Comparison of ENCODE assay signal across 29 mouse cellular contexts in genomic region chr5:141823823-141824330, GRCm38 (mm10).
DNase-seq lines count a peak whose midpoint lies in the region; ATAC-seq and TF ChIP-seq lines count a peak whose summit lies in the region.
"Had no signal": no experiment of that assay in that cellular context is flagged by ENCODE, and none has a peak within 500 bp of the region (broad histone marks: within the 10 kb centered on the region; RNA-seq: fewer than 3 reads in every experiment).

No protein-coding gene starts in this region.

- ATAC-seq in limb, embryonic 14.5 days (ENCODE audit: low FRiP score, low read depth), result no peak
- no peak for ATAC-seq in embryonic facial prominence, embryonic 14.5 days (ENCODE audit: low read depth)
- no peak for ATAC-seq in hindbrain, embryonic 13.5 days (ENCODE audit: low FRiP score)
- ATAC-seq: forebrain, embryonic 15.5 days; Patski had no signal

- TF ChIP-seq POLR2A in limb, embryonic 14.5 days (IDR thresholded peaks at IDR 0.05; ENCODE audit: borderline replicate concordance, extremely low read depth, insufficient read depth, insufficient read length), result no peak

- peak; percentile 46 for DNase-seq in limb, embryonic 14.5 days (ENCODE audit: low spot score)
- no peak for DNase-seq in limb, embryonic 10.5 days (ENCODE audit: low spot score)
- peak; percentile 31 for DNase-seq in embryo, embryonic 10.5 days (ENCODE audit: low spot score)
- peak; percentile 9 for DNase-seq in embryo, embryonic 11.5 days (ENCODE audit: low read depth, low spot score)
- peak; percentile 55 for DNase-seq in embryonic facial prominence, embryonic 14.5 days (ENCODE audit: low spot score)
- DNase-seq in right cerebral cortex, postnatal 4 days, result no peak
- no peak for DNase-seq in right cerebral cortex, postnatal 25 days
- DNase-seq: adrenal gland, postnatal 10 days; adrenal gland, postnatal 36 days; B cell, adult 2 months; cerebellum, adult 18-20 months; cerebellum, adult 9-10 months; cerebellum, postnatal 14 days; gastrocnemius, postnatal 10 days; gastrocnemius, postnatal 36 days; heart, adult 2 months; heart, postnatal 14 days; heart, postnatal 4 days had no signal

- H3K4me1 ChIP-seq in limb, embryonic 14.5 days (ENCODE audit: control insufficient read depth, insufficient read depth, low read length), result no peaks in the 10 kb centered on the region
- peaks cover 20% of the 10 kb centered on the region for H3K4me1 ChIP-seq in limb, embryonic 10.5 days
- no peaks in the 10 kb centered on the region for H3K4me1 ChIP-seq in embryonic facial prominence, embryonic 14.5 days (ENCODE audit: control insufficient read depth, insufficient read depth, low read length)
- H3K4me1 ChIP-seq in hindbrain, embryonic 13.5 days (replicated peaks), result no peaks in the 10 kb centered on the region; the same call in 1 of the 2 replicates
- H3K4me1 ChIP-seq: embryonic facial prominence, embryonic 12.5 days; forebrain, embryonic 15.5 days; heart, embryonic 13.5 days; hindbrain, embryonic 15.5 days had no signal

- WGBS in limb, embryonic 14.5 days, result 59% methylated on average over 10 of the region's 10 CpGs
- 69% methylated on average over 10 of the region's 10 CpGs for WGBS in limb, embryonic 10.5 days
- 56% methylated on average over 10 of the region's 10 CpGs for WGBS in embryonic facial prominence, embryonic 14.5 days
- WGBS in hindbrain, embryonic 13.5 days, result 75% methylated on average over 10 of the region's 10 CpGs

- no peaks in the 10 kb centered on the region for H3K27me3 ChIP-seq in limb, embryonic 14.5 days (ENCODE audit: control insufficient read depth, insufficient read depth, low read length)
- no peaks in the 10 kb centered on the region for H3K27me3 ChIP-seq in limb, embryonic 10.5 days (ENCODE audit: low read depth, poor library complexity, severe bottlenecking)
- no peaks in the 10 kb centered on the region for H3K27me3 ChIP-seq in embryonic facial prominence, embryonic 14.5 days (replicated peaks; ENCODE audit: control insufficient read depth, insufficient read depth, low read length)
- H3K27me3 ChIP-seq in hindbrain, embryonic 13.5 days, result no peaks in the 10 kb centered on the region
- H3K27me3 ChIP-seq: CH12.LX; embryonic facial prominence, embryonic 12.5 days; forebrain, embryonic 12.5 days; forebrain, embryonic 15.5 days; heart, embryonic 13.5 days; hindbrain, embryonic 15.5 days; Patski had no signal

- no peak overlapping the region for H3K4me2 ChIP-seq in limb, embryonic 14.5 days (replicated peaks; ENCODE audit: low read depth, low read length, severe bottlenecking)
- no peak overlapping the region for H3K4me2 ChIP-seq in embryonic facial prominence, embryonic 14.5 days (ENCODE audit: low read depth, low read length)
- H3K4me2 ChIP-seq in hindbrain, embryonic 13.5 days, result no peak overlapping the region
- H3K4me2 ChIP-seq: embryonic facial prominence, embryonic 12.5 days; forebrain, embryonic 12.5 days; forebrain, embryonic 15.5 days; heart, embryonic 13.5 days; hindbrain, embryonic 15.5 days had no signal

- H3K36me3 ChIP-seq in limb, embryonic 14.5 days (ENCODE audit: control insufficient read depth, insufficient read depth, low read length), result no peaks in the 10 kb centered on the region
- H3K36me3 ChIP-seq in limb, embryonic 10.5 days, result no peaks in the 10 kb centered on the region
- no peaks in the 10 kb centered on the region for H3K36me3 ChIP-seq in embryonic facial prominence, embryonic 14.5 days (ENCODE audit: control insufficient read depth, insufficient read depth, low read length)
- H3K36me3 ChIP-seq in hindbrain, embryonic 13.5 days, result no peaks in the 10 kb centered on the region
- H3K36me3 ChIP-seq: embryonic facial prominence, embryonic 12.5 days; forebrain, embryonic 12.5 days; forebrain, embryonic 15.5 days; G1E; heart, embryonic 10.5 days; heart, embryonic 13.5 days; hindbrain, embryonic 15.5 days had no signal

- H3K27ac ChIP-seq in limb, embryonic 14.5 days (replicated peaks; ENCODE audit: low read depth, low read length), result no peak overlapping the region
- no peak overlapping the region for H3K27ac ChIP-seq in limb, embryonic 10.5 days
- no peak overlapping the region for H3K27ac ChIP-seq in embryonic facial prominence, embryonic 14.5 days (replicated peaks; ENCODE audit: low read depth, low read length)
- no peak overlapping the region for H3K27ac ChIP-seq in hindbrain, embryonic 13.5 days
- H3K27ac ChIP-seq: embryonic facial prominence, embryonic 12.5 days; forebrain, embryonic 12.5 days; forebrain, embryonic 15.5 days; heart, adult 2 months; heart, embryonic 10.5 days; heart, embryonic 13.5 days; hindbrain, embryonic 15.5 days had no signal

- no peak overlapping the region for H3K4me3 ChIP-seq in limb, embryonic 14.5 days (replicated peaks; ENCODE audit: low read length)
- H3K4me3 ChIP-seq in limb, embryonic 10.5 days, result no peak overlapping the region
- H3K4me3 ChIP-seq in embryonic facial prominence, embryonic 14.5 days (ENCODE audit: low read depth, low read length), result no peak overlapping the region
- H3K4me3 ChIP-seq in hindbrain, embryonic 13.5 days, result no peak overlapping the region
- H3K4me3 ChIP-seq: embryonic facial prominence, embryonic 12.5 days; erythroblast, embryonic 14.5 days; forebrain, embryonic 12.5 days; forebrain, embryonic 15.5 days; heart, adult 2 months; heart, embryonic 10.5 days; heart, embryonic 13.5 days; hindbrain, embryonic 15.5 days had no signal

- H3K9ac ChIP-seq in limb, embryonic 14.5 days (ENCODE audit: low read depth, low read length, severe bottlenecking), result no peak overlapping the region
- H3K9ac ChIP-seq in embryonic facial prominence, embryonic 14.5 days (ENCODE audit: low read depth, low read length), result no peak overlapping the region
- no peak overlapping the region for H3K9ac ChIP-seq in hindbrain, embryonic 13.5 days
- H3K9ac ChIP-seq: embryonic facial prominence, embryonic 12.5 days; forebrain, embryonic 12.5 days; forebrain, embryonic 15.5 days; heart, embryonic 13.5 days; hindbrain, embryonic 15.5 days had no signal

- H3K9me3 ChIP-seq in limb, embryonic 14.5 days (ENCODE audit: control insufficient read depth, low read length), result no peaks in the 10 kb centered on the region
- H3K9me3 ChIP-seq in limb, embryonic 10.5 days (replicated peaks), result no peaks in the 10 kb centered on the region
- no peaks in the 10 kb centered on the region; the same call in 1 of the 2 replicates for H3K9me3 ChIP-seq in embryonic facial prominence, embryonic 14.5 days (ENCODE audit: control insufficient read depth, low read length)
- no peaks in the 10 kb centered on the region for H3K9me3 ChIP-seq in hindbrain, embryonic 13.5 days
- H3K9me3 ChIP-seq: embryonic facial prominence, embryonic 12.5 days; forebrain, embryonic 12.5 days; forebrain, embryonic 15.5 days; heart, embryonic 10.5 days; hindbrain, embryonic 15.5 days had no signal

Comparison
In these comparisons a context has a peak if more than half of its experiments do, and no peak if none do; other contexts are left out.
1. DNase-seq: peak in limb, embryonic 14.5 days (single experiment), embryo, embryonic 10.5 days (single experiment), embryo, embryonic 11.5 days (single experiment) and embryonic facial prominence, embryonic 14.5 days (single experiment); none in limb, embryonic 10.5 days (single experiment), right cerebral cortex, postnatal 4 days (single experiment) and right cerebral cortex, postnatal 25 days (single experiment).